Mouse (Mus musculus) small intestine, adult 2 months (tissue): ENCODE measurements around the gene Gm11084.

ENCODE experiments used
- CTCF ChIP-seq: fragments of 200-500 bp; IDR thresholded peaks from 2 replicates; pipeline ENCODE4 v1.5.1; 2012; ENCODE audit warnings: low read depth, mild to moderate bottlenecking, control low read depth, inconsistent platforms, low read length, moderate library complexity, mixed read lengths; ENCODE audit not compliant: insufficient replicate concordance, insufficient read length; ENCODE audit errors: extremely low read depth
- POLR2A ChIP-seq: fragments of 200-500 bp; IDR thresholded peaks from 2 replicates; pipeline ENCODE4 v1.6.1; 2012; ENCODE audit warnings: low read depth, mild to moderate bottlenecking, control low read depth, inconsistent platforms, low read length, moderate library complexity

GRCm38 (mm10) chr2:72994165-72994564 is 7.6 kb upstream of the Gm11084 start:
- TF ChIP-seq CTCF (no peak), POLR2A (no peak)
